Mouse (Mus musculus) c-Kit-positive CD71-negative TER-119-negative erythroid progenitor cells, embryonic 14.5 days (primary cell): ENCODE data around the gene Nynrin.

ENCODE experiments used
- DNase-seq: peaks from one replicate; pipeline ENCODE4 v3.0.0-alpha.2; 2013; ENCODE audit warnings: low read depth

Nynrin gene

GRCm38 (mm10) chr14:55878316-55878940, 24.6 kb downstream of the Nynrin start:
- DNase-seq, result no peak

- peak; percentile 71 for DNase-seq
These were observed 25.8 kb downstream of the Nynrin start for GRCm38 (mm10) chr14:55879623-55880022.

- DNase-seq, result no peak
These were observed 27.2 kb downstream of the Nynrin start for GRCm38 (mm10) chr14:55880982-55881381.

GRCm38 (mm10) chr14:55882171-55882641, 28.4 kb downstream of the Nynrin start:
- DNase-seq, result no peak

GRCm38 (mm10) chr14:55883149-55883661, 29.4 kb downstream of the Nynrin start:
- DNase-seq, result no peak

DNA sequence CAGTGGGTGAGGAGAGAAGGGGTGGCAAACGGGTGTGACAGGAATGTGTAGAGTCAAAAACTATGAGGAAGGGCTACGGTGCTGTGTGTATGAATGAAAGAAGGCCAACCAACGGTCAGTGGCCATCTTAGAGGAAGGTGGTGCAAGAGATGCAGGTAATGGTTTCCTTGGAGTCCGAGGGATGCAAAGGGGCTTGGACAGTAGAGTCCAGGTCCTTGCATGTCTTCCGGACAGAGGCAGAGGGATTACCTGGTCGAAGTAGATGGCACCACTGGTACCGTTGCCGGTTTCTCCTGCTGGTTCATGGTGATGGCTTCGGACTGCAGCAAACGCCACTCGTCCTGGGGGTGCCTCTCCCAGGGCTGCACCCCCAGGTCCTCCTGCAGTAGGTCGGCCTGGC, 29.9 kb downstream of the Nynrin start:
- no peak for DNase-seq

DNA sequence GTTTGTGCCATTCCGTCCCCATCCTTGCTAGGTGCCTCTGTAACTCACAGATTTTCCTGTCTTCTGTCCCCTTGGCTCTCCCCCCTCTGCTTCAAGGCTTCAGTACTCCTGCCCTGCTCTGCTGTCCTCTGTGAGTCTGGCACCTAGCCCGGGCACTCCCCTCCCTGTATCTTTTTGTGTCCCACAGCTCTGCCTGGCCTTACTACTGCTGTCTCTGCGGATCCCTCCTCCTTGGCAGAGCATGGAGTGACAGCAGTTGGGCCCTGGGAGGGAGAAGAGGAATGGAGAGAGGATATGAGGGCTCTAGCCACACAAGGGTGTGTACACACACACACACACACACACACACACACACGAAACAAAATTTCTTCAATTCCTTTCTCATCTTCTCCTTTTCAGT, 30.4 kb downstream of the Nynrin start, which contains the start of gene Cbln3:
Cbln3 (minus strand) TSS at position 227 of the 400 bp plus-strand sequence.
- DNase-seq, result no peak

- peak; percentile 82 for DNase-seq
These were observed 30.9 kb downstream of the Nynrin start, which contains the start of gene Khnyn for GRCm38 (mm10) chr14:55884713-55885113. Gene Khnyn, plus strand, starts transcription at chr14:55884947.

DNA sequence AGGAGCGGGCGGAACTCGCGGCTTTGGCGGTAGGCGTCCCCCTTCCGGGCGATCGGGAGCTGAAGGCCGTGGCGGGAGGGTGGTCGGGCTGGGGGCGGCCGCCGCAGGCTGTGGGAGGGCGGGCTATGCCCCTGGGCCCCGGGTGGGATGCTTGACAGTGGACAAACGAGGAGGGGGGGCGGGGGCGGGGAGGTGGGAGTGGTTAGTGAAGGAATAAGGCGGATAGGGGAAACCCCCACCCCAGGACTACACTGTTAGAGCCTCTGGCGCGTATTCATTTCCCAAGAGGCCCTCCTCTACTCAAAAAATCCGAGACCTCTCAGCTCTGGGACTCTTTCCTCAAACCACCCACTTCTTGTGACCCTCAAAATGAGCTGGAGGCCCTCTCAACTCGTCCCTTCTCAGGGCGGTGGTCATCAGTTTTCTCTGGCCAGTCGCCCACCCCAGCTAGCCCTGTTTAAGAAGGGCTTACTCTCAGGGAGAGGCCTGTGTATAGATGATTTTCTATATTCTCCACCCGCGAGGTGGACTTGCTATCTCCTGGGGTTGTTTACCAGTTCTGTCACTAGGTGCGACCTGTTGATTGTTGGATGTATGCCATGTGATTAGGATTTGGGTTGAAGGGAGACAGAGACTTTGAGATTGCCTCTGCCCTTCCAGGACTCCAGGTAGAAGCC, 31.4 kb downstream of the Nynrin start:
- DNase-seq, result no peak

- no peak for DNase-seq
These were observed 32.0 kb downstream of the Nynrin start for GRCm38 (mm10) chr14:55885791-55886271.

GRCm38 (mm10) chr14:55886571-55887382, 33.0 kb downstream of the Nynrin start:
- no peak for DNase-seq

DNA sequence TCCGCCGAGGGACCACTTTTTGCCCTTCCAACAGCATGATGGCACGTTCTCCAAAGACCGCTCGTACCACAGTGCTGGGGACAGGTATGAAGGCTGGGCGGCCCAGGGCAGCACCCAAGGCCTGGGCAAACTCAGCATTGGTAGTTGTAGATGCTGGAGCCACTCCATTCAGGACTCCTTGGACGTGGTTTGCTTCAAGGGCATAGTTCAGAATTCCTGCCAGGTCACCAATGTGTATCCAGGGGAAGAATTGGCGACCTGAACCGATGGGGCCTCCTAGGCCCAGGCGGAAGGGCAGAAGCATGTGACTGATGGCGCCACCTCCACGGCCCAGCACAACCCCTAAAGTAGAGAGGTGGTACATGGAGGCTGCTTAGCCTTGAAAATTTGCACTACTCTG, 43.9 kb downstream of the Nynrin start:
- no peak for DNase-seq

DNA sequence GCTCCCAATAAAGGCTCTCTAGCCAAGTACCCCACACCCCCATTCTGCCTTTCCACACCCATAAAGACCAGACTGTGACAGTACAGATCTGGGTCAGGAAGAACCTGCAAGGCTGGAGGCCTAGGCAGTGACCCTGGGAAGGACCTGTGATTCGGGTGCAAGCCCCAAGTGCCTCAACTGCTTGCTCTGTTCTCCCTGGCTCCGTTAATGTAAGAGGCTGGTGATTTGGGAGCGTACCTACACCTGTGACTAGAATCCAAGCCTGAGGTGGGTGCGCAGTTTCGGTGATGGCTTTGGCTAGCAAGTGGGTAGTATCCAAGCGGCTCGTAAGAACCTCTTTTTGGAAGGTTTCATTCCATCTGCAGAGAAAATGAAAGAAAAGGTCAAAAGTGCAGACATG, 45.1 kb downstream of the Nynrin start:
- DNase-seq, result no peak

DNA sequence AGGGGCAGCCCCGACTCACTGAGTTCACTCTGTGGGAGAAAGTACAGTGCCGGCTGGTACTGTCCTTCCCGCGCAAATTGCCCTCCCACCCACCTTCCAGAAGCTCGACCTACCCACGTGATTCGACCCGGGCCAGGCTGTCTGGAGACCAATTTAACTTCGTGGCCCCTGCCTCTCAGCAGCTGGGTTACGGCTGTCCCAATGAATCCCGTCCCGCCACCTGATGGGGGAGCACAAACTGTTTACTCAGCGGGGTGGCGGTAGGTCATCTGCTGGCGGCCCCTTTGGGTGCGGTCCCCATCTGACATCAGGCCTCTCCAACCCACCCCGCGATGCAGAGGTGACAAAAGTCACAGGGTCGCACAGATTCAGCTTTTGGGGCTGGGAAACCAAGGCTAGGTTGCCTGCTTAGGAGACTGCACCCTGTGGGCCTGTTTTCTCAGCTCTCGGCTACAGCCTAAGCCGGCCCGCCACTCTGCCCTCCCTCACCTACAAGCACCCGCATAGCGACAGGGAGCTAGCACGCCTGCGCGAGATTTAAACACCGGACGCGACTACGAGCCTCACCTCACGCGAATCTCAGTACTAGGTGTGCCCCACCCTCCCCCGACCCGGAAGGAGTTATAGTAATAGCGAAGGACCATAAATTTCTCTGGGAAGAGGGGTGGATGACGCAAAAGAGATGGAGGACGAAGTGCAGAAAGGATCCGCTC, 46.0 kb downstream of the Nynrin start, which contains the start of gene Sdr39u1:
Sdr39u1 (minus strand) TSS at position 593 of the 713 bp plus-strand sequence.
- DNase-seq, result no peak

DNA sequence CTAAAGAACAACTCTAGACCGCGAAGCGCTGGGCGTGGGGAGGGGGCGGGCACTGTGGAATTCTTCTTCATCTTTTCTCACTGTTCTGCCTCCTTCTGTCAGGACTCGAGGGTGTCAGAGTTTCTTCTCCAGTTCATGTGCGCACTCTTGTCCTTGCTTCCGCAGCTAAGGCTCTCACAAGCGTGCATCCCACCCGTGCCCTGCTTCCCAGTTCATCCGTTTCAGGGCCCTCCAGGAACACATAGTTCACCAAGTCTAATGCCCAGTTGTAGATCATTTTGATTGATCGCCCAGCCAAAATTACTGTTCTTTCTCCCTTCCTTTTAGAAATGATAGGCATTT, 46.6 kb downstream of the Nynrin start:
- DNase-seq, result no peak

- DNase-seq, result no peak
These were observed 51.7 kb downstream of the Nynrin start for GRCm38 (mm10) chr14:55905518-55905917.

GRCm38 (mm10) chr14:55913406-55913805, 59.6 kb downstream of the Nynrin start:
- DNase-seq, result no peak

GRCm38 (mm10) chr14:55918240-55919082, 64.7 kb downstream of the Nynrin start:
- DNase-seq, result peak; percentile 90

- no peak for DNase-seq
These were observed 68.8 kb downstream of the Nynrin start for GRCm38 (mm10) chr14:55922475-55923232.
